Mouse (Mus musculus) small intestine, adult 2 months (tissue): ENCODE measurements around the gene Hcrt.

ENCODE experiments used
- CTCF ChIP-seq: fragments of 200-500 bp; IDR thresholded peaks from 2 replicates; pipeline ENCODE4 v1.5.1; 2012; ENCODE audit warnings: low read depth, mild to moderate bottlenecking, control low read depth, inconsistent platforms, low read length, moderate library complexity, mixed read lengths; ENCODE audit not compliant: insufficient replicate concordance, insufficient read length; ENCODE audit errors: extremely low read depth
- POLR2A ChIP-seq: fragments of 200-500 bp; IDR thresholded peaks from 2 replicates; pipeline ENCODE4 v1.6.1; 2012; ENCODE audit warnings: low read depth, mild to moderate bottlenecking, control low read depth, inconsistent platforms, low read length, moderate library complexity

DNA sequence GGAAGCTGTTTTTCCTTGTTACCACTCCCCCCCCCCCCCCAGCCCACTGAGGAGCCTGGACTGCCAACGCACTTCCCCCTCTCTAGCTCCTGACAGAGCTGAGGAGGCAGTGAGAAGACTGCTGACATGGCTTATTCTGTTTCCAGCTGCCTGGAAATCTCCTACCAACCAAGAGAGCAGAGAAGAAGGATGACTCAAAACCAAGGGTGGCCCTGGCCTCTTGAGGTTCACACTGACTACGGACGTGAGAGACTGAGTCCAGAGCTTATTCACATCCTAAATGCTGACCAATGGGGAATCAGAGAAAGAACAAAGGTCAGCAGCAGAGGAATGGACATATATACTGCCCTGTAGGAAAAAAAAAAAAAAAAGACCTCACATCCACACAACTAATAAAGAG is 43.4 kb downstream of the Hcrt start:
- TF ChIP-seq POLR2A: no peak
- TF ChIP-seq CTCF: no peak
